Mouse (Mus musculus) MEL (cell line): ENCODE measurements around the gene Tjp3. TPM values are rescaled to one million over a fixed set of nuclear protein-coding genes. Genes with fewer than 3 reads are reported as not detected.

Experiments
- DNase-seq: peaks from one replicate; pipeline ENCODE4 v3.0.0; 2011; ENCODE audit warnings: low read depth, low spot score
- H3K27ac ChIP-seq: 2 replicates; pipeline ENCODE4 v1.5.1; 2012; ENCODE audit warnings: low read depth, mild to moderate bottlenecking, control low read depth, low read length, moderate library complexity; ENCODE audit not compliant: control insufficient read depth
- H3K27me3 ChIP-seq, 2 experiments: fragments of 150-350 bp in 1 of 2; sonication (generic) in 1 of 2; 2 replicates each; pipeline ENCODE4 v1.6.1; 2012; ENCODE audit warnings: low read length in 2 of 2, mild to moderate bottlenecking in 2 of 2, improper control_type of control experiment in 1 of 2, moderate library complexity in 1 of 2; ENCODE audit not compliant: insufficient read depth in 2 of 2, control insufficient read depth in 1 of 2
- H3K36me3 ChIP-seq, 2 experiments: 2 replicates each; pipeline ENCODE4 v1.6.1; 2012 to 2014; ENCODE audit warnings: low read length in 2 of 2, improper control_type of control experiment in 1 of 2, inconsistent platforms in 1 of 2, mild to moderate bottlenecking in 1 of 2; ENCODE audit not compliant: insufficient read depth in 2 of 2, control insufficient read depth in 1 of 2
- H3K4me1 ChIP-seq, 2 experiments: fragments of 150-350 bp in 1 of 2; sonication (generic) in 1 of 2; 2 replicates each; pipeline ENCODE4 v1.6.1; 2012; ENCODE audit warnings: low read length in 2 of 2, improper control_type of control experiment in 1 of 2, mild to moderate bottlenecking in 1 of 2; ENCODE audit not compliant: insufficient read depth in 2 of 2, control insufficient read depth in 1 of 2
- H3K4me3 ChIP-seq, 2 experiments: fragments of 150-350 bp in 1 of 2; sonication (generic) in 1 of 2; 2 replicates each; pipeline ENCODE4 v1.5.1; 2012; ENCODE audit warnings: low read depth in 2 of 2, low read length in 2 of 2, mild to moderate bottlenecking in 2 of 2, moderate library complexity in 2 of 2, control low read depth in 1 of 2, improper control_type of control experiment in 1 of 2; ENCODE audit not compliant: control insufficient read depth in 1 of 2, insufficient read depth in 1 of 2
- H3K79me2 ChIP-seq: 2 replicates; pipeline ENCODE4 v1.6.1; 2012; ENCODE audit warnings: mild to moderate bottlenecking, low read length, moderate library complexity; ENCODE audit not compliant: control insufficient read depth, poor library complexity, insufficient read depth
- H3K9ac ChIP-seq: 2 replicates; pipeline ENCODE4 v1.6.1; 2012; ENCODE audit warnings: low read depth, mild to moderate bottlenecking, control low read depth, low read length, moderate library complexity; ENCODE audit not compliant: control insufficient read depth, poor library complexity, severe bottlenecking
- H3K9me3 ChIP-seq: fragments of 150-350 bp; sonication (generic); replicated peaks from 2 replicates; pipeline ENCODE4 v1.6.1; 2012; ENCODE audit warnings: mild to moderate bottlenecking, low read length, improper control_type of control experiment, moderate library complexity; ENCODE audit not compliant: insufficient read depth
- CTCF ChIP-seq, 3 experiments: IDR thresholded peaks in 2 of 3; conservative IDR thresholded peaks in 1 of 3; 2 replicates each; pipeline ENCODE4 v1.5.1; 2011 to 2012; ENCODE audit warnings: low read length in 3 of 3, low read depth in 2 of 3, mild to moderate bottlenecking in 2 of 3, improper control_type of control experiment in 1 of 3, inconsistent platforms in 1 of 3, mixed read lengths in 1 of 3, moderate library complexity in 1 of 3; ENCODE audit not compliant: control insufficient read depth in 1 of 3, insufficient read depth in 1 of 3, poor library complexity in 1 of 3, severe bottlenecking in 1 of 3
- HCFC1 ChIP-seq: IDR thresholded peaks from 2 replicates; pipeline ENCODE4 v1.6.1; 2012; ENCODE audit warnings: low read depth, mild to moderate bottlenecking, inconsistent platforms, low read length, improper control_type of control experiment, moderate library complexity
- JUND ChIP-seq: IDR thresholded peaks from 2 replicates; pipeline ENCODE4 v1.6.1; 2011; ENCODE audit warnings: low read depth, mild to moderate bottlenecking, improper control_type of control experiment, low read length
- MEF2A ChIP-seq: IDR thresholded peaks from 2 replicates; pipeline ENCODE4 v1.6.1; 2014; ENCODE audit warnings: low read depth, mild to moderate bottlenecking, inconsistent platforms, low read length, improper control_type of control experiment; ENCODE audit not compliant: poor library complexity, insufficient replicate concordance, severe bottlenecking; ENCODE audit errors: extremely low read depth
- MYC ChIP-seq: IDR thresholded peaks from 2 replicates; pipeline ENCODE4 v1.6.1; 2011; ENCODE audit warnings: low read depth, mild to moderate bottlenecking, low read length, improper control_type of control experiment, moderate library complexity
- NELFE ChIP-seq: IDR thresholded peaks from 2 replicates; pipeline ENCODE4 v1.6.1; 2011; ENCODE audit warnings: low read depth, low read length, improper control_type of control experiment
- NRF1 ChIP-seq: IDR thresholded peaks from 2 replicates; pipeline ENCODE4 v1.6.1; 2014; ENCODE audit warnings: low read depth, mild to moderate bottlenecking, inconsistent platforms, low read length, improper control_type of control experiment, moderate library complexity; ENCODE audit not compliant: poor library complexity, insufficient read depth, severe bottlenecking
- RAD21 ChIP-seq: IDR thresholded peaks from 2 replicates; pipeline ENCODE4 v1.6.1; 2011; ENCODE audit warnings: mild to moderate bottlenecking, low read depth, low read length, improper control_type of control experiment
- SMC3 ChIP-seq: IDR thresholded peaks from 2 replicates; pipeline ENCODE4 v1.6.1; 2011; ENCODE audit warnings: low read depth, low read length, improper control_type of control experiment
- TCF12 ChIP-seq: IDR thresholded peaks from 2 replicates; pipeline ENCODE4 v1.6.1; 2014; ENCODE audit warnings: low read depth, mild to moderate bottlenecking, inconsistent platforms, low read length, improper control_type of control experiment, moderate library complexity
- ZKSCAN1 ChIP-seq: IDR thresholded peaks from 2 replicates; pipeline ENCODE4 v1.6.1; 2012; ENCODE audit warnings: low read depth, mild to moderate bottlenecking, inconsistent platforms, low read length, improper control_type of control experiment, moderate library complexity
- ZNF384 ChIP-seq: IDR thresholded peaks from 2 replicates; pipeline ENCODE4 v1.6.1; 2012; ENCODE audit warnings: low read depth, mild to moderate bottlenecking, inconsistent platforms, low read length, improper control_type of control experiment
- polyA plus RNA-seq, 2 experiments: library from polyadenylated mRNA; stranded (reverse) in 1 of 2; unstranded in 1 of 2; fragments of >175 nt in 1 of 2; fragments of >200 nt in 1 of 2; gene quantifications; 2 replicates each; pipeline versions ENCODE4 v1.2.1 to v1.2.4; 2012; ENCODE audit warnings: low replicate concordance in 2 of 2, low read depth in 1 of 2; ENCODE audit not compliant: insufficient read length in 2 of 2, insufficient read depth in 1 of 2, missing spikeins in 1 of 2
- total RNA-seq: library from RNA; depleted of rRNA; stranded (reverse); fragments of 300-350 nt; gene quantifications from 2 replicates; pipeline ENCODE4 v1.2.3, GENCODE M21; 2012

Gene Tjp3
- total and polyA plus RNA-seq, 3 experiments = 2.9 to 4.9 TPM; not detected in 1

GRCm38 (mm10) chr10:81318589-81319329, 27.4 kb upstream of the Tjp3 start (continued):
- TF ChIP-seq MEF2A = no peak

- Histone ChIP-seq H3K4me1 (peaks cover 0 to 12% of the 10 kb centered on the region in 2 experiments; a peak in 3 of 4 replicates), H3K27ac (no peak overlapping the region), H3K4me3 (no peak overlapping the region), H3K9me3 (no peaks in the 10 kb centered on the region), H3K27me3 (no peaks in the 10 kb centered on the region), H3K79me2 (peaks cover 13% of the 10 kb centered on the region), H3K9ac (no peak overlapping the region), H3K36me3 (peaks cover 0 to 6% of the 10 kb centered on the region in 2 experiments; a peak in 3 of 4 replicates)
- TF ChIP-seq MYC (no peak), HCFC1 (no peak), NELFE (no peak), JUND (no peak)
- no peak for DNase-seq
Measured at GRCm38 (mm10) chr10:81317273-81317672, 25.9 kb upstream of the Tjp3 start.

GRCm38 (mm10) chr10:81316338-81317060, 25.1 kb upstream of the Tjp3 start:
- H3K79me2 ChIP-seq = peaks cover 6% of the 10 kb centered on the region
- H3K36me3 ChIP-seq = peaks cover 0 to 2% of the 10 kb centered on the region in 2 experiments; a peak in 1 of 4 replicates
- H3K9ac ChIP-seq = no peak overlapping the region
- DNase-seq = peak; percentile 34
- H3K27ac ChIP-seq = no peak overlapping the region
- no peaks in the 10 kb centered on the region for H3K27me3 ChIP-seq
- H3K4me1 ChIP-seq = peaks cover 0 to 9% of the 10 kb centered on the region in 2 experiments; a peak in 1 of 4 replicates
- no peak overlapping the region for H3K4me3 ChIP-seq
- H3K9me3 ChIP-seq = no peaks in the 10 kb centered on the region
- no peak for TF ChIP-seq TCF12
- no peak for TF ChIP-seq ZNF384
- TF ChIP-seq RAD21 = peak; percentile 18
- TF ChIP-seq NRF1 = no peak
- TF ChIP-seq CTCF (IDR thresholded peaks at IDR 0.05 in 2 of 3, conservative IDR thresholded peaks at IDR 0.05 in 1 of 3; ENCODE audit: control insufficient read depth in 1 of 3, insufficient read depth in 1 of 3, low read depth in 2 of 3, low read length in 3 of 3, poor library complexity in 1 of 3, severe bottlenecking in 1 of 3) = peak in 2 of 3 experiments; percentile 48 to 59; a peak in 4 of 6 replicates
- no peak for TF ChIP-seq ZKSCAN1
- TF ChIP-seq SMC3 = peak; percentile 34; the same call in 1 of the 2 replicates
